Mouse (Mus musculus): ENCODE results near the gene Miox. TPM values are rescaled to one million over a fixed set of nuclear protein-coding genes. Genes with fewer than 3 reads are reported as not detected.

The Miox gene
- total and polyA plus RNA-seq, 3 experiments, result not detected

DNA sequence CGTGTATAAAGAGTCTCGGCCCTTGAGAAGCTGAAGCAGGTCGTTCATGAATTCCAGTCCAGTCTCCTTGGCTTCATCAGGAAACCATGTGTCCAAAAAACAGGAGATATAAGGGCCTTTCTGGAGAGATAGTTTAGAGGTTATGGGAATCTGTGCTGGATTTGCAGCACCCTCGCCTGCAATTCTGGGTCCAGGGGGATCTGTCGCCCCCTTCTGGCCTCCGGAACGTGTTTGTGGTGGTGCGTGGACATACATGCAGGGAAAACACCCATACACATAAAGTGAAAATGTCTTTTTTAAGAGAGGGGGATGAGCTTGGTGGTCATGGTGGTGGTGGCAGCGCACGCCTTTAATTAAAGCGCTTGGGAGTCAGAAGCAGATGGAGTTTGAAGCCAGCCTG lies 18.1 kb upstream of the Miox start:
- no peak overlapping the region for H3K4me3 ChIP-seq
- no peak for TF ChIP-seq EP300 (IDR thresholded peaks at IDR 0.05; ENCODE audit: insufficient read depth, low read depth, low read length)
- TF ChIP-seq POLR2A (IDR thresholded peaks at IDR 0.05; ENCODE audit: insufficient read depth, low read depth, low read length), result no peak
- TF ChIP-seq CTCF (IDR thresholded peaks at IDR 0.05), result peak; percentile 56
- WGBS, result 77% methylated on average over 11 of the region's 11 CpGs
- no peak overlapping the region for H3K9ac ChIP-seq (ENCODE audit: low read depth, low read length)
- peaks cover 19% of the 10 kb centered on the region for H3K79me2 ChIP-seq (replicated peaks; ENCODE audit: control insufficient read depth, insufficient read depth, low read length)
- DNase-seq, result no peak
- intact Hi-C loops (cut with DNase I), result loop anchor here (5.0 kb wide), 1 partner anchor 104 kb away; the partner anchor contains the start of gene Ppp6r2
- no peaks in the 10 kb centered on the region for H3K36me3 ChIP-seq (ENCODE audit: control insufficient read depth, insufficient read depth, low read length)
- no peak overlapping the region for H3K27ac ChIP-seq
- H3K4me1 ChIP-seq (ENCODE audit: control insufficient read depth, insufficient read depth, low read length), result peaks cover 17% of the 10 kb centered on the region
- H3K27me3 ChIP-seq (ENCODE audit: control insufficient read depth, insufficient read depth, low read length), result no peaks in the 10 kb centered on the region; the same call in 1 of the 2 replicates

DNA sequence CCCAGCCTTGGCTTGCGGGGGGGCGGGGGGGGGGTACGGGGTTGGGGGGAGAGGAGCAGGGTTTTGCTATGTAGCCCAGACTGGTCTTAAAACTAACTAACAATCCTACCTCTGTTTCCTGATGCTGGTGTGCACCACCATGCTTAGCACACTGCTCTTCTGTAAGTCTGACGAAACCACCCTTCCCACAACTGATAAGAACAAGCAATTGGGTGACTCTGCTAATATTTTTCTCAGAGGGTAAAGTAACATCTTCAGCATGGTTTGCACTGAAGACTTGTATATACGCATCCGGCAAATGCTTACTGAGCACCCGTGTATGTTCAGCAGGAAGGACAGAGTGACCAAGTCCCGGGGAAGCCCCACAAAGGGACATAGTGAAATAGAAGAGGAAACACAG lies 12.9 kb upstream of the Miox start:
- Histone ChIP-seq H3K4me3 (no peak overlapping the region), H3K4me1 (ENCODE audit: control insufficient read depth, insufficient read depth, low read length) (no peaks in the 10 kb centered on the region), H3K27ac (no peak overlapping the region), H3K27me3 (ENCODE audit: control insufficient read depth, insufficient read depth, low read length) (peaks cover 3% of the 10 kb centered on the region; the same call in 1 of the 2 replicates), H3K9ac (ENCODE audit: low read depth, low read length) (no peak overlapping the region), H3K79me2 (replicated peaks; ENCODE audit: control insufficient read depth, insufficient read depth, low read length) (no peaks in the 10 kb centered on the region), H3K36me3 (ENCODE audit: control insufficient read depth, insufficient read depth, low read length) (no peaks in the 10 kb centered on the region)
- no peak for DNase-seq
- WGBS, result 66% methylated on average over 8 of the region's 8 CpGs
- no peak for TF ChIP-seq EP300 (IDR thresholded peaks at IDR 0.05; ENCODE audit: insufficient read depth, low read depth, low read length)
- no peak for TF ChIP-seq POLR2A (IDR thresholded peaks at IDR 0.05; ENCODE audit: insufficient read depth, low read depth, low read length)
- no peak for TF ChIP-seq CTCF (IDR thresholded peaks at IDR 0.05)
- intact Hi-C loops (cut with DNase I), result no loop called here

DNA sequence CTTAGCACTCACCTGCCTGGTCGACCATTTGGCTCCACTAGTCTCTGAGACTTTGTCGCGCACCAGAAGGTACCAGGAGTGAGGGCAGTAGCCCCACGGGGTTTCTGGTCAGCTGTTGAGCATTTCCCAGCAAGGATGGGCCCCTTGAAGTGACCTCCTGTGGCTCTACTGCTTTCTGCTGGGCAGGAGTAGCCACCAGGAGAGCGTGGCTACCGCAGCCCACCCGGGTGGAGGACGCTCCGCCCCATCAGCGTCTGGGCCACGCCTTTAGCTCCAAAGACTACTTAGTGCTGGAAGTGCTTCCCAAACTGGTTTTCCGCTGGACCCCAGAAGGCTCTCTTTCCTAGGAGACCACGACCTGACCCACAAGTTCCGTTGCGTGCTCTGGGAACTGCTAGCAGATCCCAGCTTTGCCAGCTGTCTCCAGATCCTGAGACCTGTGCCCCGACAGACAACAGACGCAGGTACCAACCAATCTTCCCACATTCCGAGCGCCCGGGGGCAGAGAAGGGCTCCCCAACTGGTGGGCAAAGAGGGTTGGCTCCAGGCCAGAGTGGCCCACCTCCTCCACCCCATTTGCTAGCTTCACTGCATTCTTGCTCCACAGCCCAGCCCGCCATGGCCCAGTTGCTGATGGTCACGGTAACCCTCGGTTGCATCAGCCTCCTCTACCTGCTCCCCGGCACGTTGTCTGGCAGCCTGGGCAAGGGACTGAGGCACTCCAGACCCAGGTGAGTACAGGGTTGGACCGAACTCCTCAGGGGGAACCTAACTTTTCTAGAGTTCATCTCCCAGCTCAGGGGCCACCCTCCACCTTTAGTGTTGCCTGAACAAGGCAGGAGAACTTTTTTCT lies 11.3 kb upstream of the Miox start, which contains the start of gene Adm2:
Adm2 (plus strand) TSS at position 51 of the 853 bp plus-strand sequence.
- no peak within 1 kb of the TSS for H3K27ac ChIP-seq
- H3K4me1 ChIP-seq (ENCODE audit: control insufficient read depth, insufficient read depth, low read length), result no peaks in the 10 kb centered on the region
- no peak within 1 kb of the TSS for H3K9ac ChIP-seq (ENCODE audit: low read depth, low read length)
- no peaks in the 10 kb centered on the region for H3K79me2 ChIP-seq (replicated peaks; ENCODE audit: control insufficient read depth, insufficient read depth, low read length)
- intact Hi-C loops (cut with DNase I), result no loop called here
- no peak within 1 kb of the TSS for H3K4me3 ChIP-seq
- 6% methylated on average over 26 of the region's 26 CpGs for WGBS
- TF ChIP-seq POLR2A (IDR thresholded peaks at IDR 0.05; ENCODE audit: insufficient read depth, low read depth, low read length) (no peak), CTCF (IDR thresholded peaks at IDR 0.05) (no peak), EP300 (IDR thresholded peaks at IDR 0.05; ENCODE audit: insufficient read depth, low read depth, low read length) (no peak)
- peaks cover 3% of the 10 kb centered on the region; the same call in 1 of the 2 replicates for H3K27me3 ChIP-seq (ENCODE audit: control insufficient read depth, insufficient read depth, low read length)
- no peak for DNase-seq
- H3K36me3 ChIP-seq (ENCODE audit: control insufficient read depth, insufficient read depth, low read length), result no peaks in the 10 kb centered on the region

DNA sequence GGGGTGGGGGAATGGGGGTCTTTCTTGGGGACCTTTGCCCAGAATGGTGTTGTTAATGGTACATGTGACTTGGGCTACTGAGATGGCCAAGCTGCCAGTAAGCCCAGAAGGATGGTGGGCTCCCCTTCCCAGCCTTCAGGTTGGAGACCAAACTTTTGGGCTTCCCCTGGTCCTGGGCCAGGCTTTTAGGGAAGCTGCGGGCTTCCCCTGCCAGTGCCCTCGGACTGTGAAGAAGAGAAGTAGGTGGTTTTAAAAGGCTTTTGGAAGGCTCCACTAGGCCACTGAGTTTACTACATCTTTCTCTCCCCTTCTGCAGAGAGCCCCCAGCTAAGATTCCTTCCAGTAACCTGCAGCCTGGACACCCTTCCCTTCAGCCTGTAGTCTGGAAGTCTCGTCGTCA lies 10.5 kb upstream of the Miox start:
- H3K79me2 ChIP-seq (replicated peaks; ENCODE audit: control insufficient read depth, insufficient read depth, low read length), result no peaks in the 10 kb centered on the region
- no peak overlapping the region for H3K9ac ChIP-seq (ENCODE audit: low read depth, low read length)
- no peak overlapping the region for H3K4me3 ChIP-seq
- H3K4me1 ChIP-seq (ENCODE audit: control insufficient read depth, insufficient read depth, low read length), result no peaks in the 10 kb centered on the region
- no peak overlapping the region for H3K27ac ChIP-seq
- intact Hi-C loops (cut with DNase I), result no loop called here
- WGBS, result 90% methylated on average over 4 of the region's 4 CpGs
- H3K27me3 ChIP-seq (ENCODE audit: control insufficient read depth, insufficient read depth, low read length), result peaks cover 3% of the 10 kb centered on the region; the same call in 1 of the 2 replicates
- DNase-seq, result no peak
- no peaks in the 10 kb centered on the region for H3K36me3 ChIP-seq (ENCODE audit: control insufficient read depth, insufficient read depth, low read length)
- no peak for TF ChIP-seq POLR2A (IDR thresholded peaks at IDR 0.05; ENCODE audit: insufficient read depth, low read depth, low read length)
- TF ChIP-seq CTCF (IDR thresholded peaks at IDR 0.05), result no peak
- no peak for TF ChIP-seq EP300 (IDR thresholded peaks at IDR 0.05; ENCODE audit: insufficient read depth, low read depth, low read length)

DNA sequence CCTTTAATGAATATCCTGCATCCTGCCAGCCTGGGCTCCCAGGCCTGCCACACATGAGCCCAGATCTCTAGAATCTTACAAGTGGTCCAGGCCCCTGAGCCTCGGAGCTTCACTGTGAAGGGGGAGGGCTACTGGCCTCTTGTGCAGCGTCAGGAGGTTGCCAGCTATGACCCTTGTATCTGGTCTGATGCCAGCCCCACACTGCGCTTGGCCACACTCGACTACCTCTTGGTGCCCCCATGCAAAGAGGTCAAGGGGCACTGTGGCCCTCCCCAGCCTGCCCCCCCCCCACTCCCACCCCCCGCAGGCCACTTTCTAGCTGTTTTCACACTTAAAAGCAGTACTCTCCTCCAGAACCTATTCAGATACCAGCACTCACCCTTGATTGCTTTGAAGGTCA lies 7.8 kb upstream of the Miox start:
- H3K4me1 ChIP-seq (ENCODE audit: control insufficient read depth, insufficient read depth, low read length), result no peaks in the 10 kb centered on the region
- intact Hi-C loops (cut with DNase I), result no loop called here
- no peak overlapping the region for H3K9ac ChIP-seq (ENCODE audit: low read depth, low read length)
- WGBS, result 56% methylated on average over 5 of the region's 5 CpGs
- H3K79me2 ChIP-seq (replicated peaks; ENCODE audit: control insufficient read depth, insufficient read depth, low read length), result no peaks in the 10 kb centered on the region
- no peak for DNase-seq
- no peak overlapping the region for H3K27ac ChIP-seq
- no peak overlapping the region for H3K4me3 ChIP-seq
- H3K36me3 ChIP-seq (ENCODE audit: control insufficient read depth, insufficient read depth, low read length), result no peaks in the 10 kb centered on the region
- no peak for TF ChIP-seq EP300 (IDR thresholded peaks at IDR 0.05; ENCODE audit: insufficient read depth, low read depth, low read length)
- TF ChIP-seq POLR2A (IDR thresholded peaks at IDR 0.05; ENCODE audit: insufficient read depth, low read depth, low read length), result no peak
- no peak for TF ChIP-seq CTCF (IDR thresholded peaks at IDR 0.05)
- H3K27me3 ChIP-seq (ENCODE audit: control insufficient read depth, insufficient read depth, low read length), result peaks cover 3% of the 10 kb centered on the region; the same call in 1 of the 2 replicates

Measured in heart, adult 2 months (tissue).